9 mouse cellular contexts compared by ENCODE assay signal in the genomic region with DNA sequence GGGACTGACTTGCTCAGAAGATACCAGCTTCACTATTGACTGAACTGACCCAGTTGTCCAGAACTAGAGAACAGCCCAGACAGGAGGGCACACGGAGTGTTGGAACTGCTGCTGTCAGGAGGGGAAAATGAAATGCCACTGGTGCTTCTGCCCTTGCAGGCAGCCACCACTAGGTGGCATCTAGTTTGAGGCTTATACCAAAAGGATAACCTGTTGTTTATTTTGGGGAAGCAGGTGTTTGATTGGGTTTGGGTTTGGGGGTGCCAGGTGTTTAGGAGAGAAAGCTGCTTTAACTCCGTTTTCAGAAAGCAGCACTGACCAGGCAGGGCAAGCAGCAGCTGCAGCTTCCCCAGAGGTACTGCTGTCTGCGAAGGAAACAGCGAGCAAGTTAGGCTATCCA. TPM values are rescaled to one million over a fixed set of nuclear protein-coding genes. Genes with fewer than 3 reads are reported as not detected.
DNase-seq lines count a peak whose midpoint lies in the region; ATAC-seq and TF ChIP-seq lines count a peak whose summit lies in the region.
"Had no signal": no experiment of that assay in that cellular context is flagged by ENCODE, and none has a peak within 500 bp of the region (broad histone marks: within the 10 kb centered on the region; RNA-seq: fewer than 3 reads in every experiment).

No protein-coding gene starts in this region.

- no peak overlapping the region for H3K27ac ChIP-seq in kidney, adult 2 months (ENCODE audit: insufficient read depth, low read depth, low read length)
- no peak overlapping the region for H3K27ac ChIP-seq in kidney, embryonic 14.5 days (ENCODE audit: low read depth, low read length)
- no peak overlapping the region for H3K27ac ChIP-seq in ES-Bruce4 (ENCODE audit: insufficient read depth, low read length)
- H3K27ac ChIP-seq in bone marrow, adult 2 months (ENCODE audit: control insufficient read depth, insufficient read depth, low read depth, low read length, poor library complexity): no peak overlapping the region
- no peak overlapping the region for H3K27ac ChIP-seq in lung, embryonic 14.5 days (ENCODE audit: low read depth)
- H3K27ac ChIP-seq in small intestine, adult 2 months (ENCODE audit: insufficient read depth, low read depth, low read length): no peak overlapping the region
- H3K27ac ChIP-seq: lung, embryonic 15.5 days had no signal

- H3K4me1 ChIP-seq in kidney, adult 2 months (ENCODE audit: control insufficient read depth, insufficient read depth, low read length): peaks cover 26% of the 10 kb centered on the region
- H3K4me1 ChIP-seq in kidney, embryonic 14.5 days (ENCODE audit: control insufficient read depth, insufficient read depth, low read length): no peaks in the 10 kb centered on the region
- H3K4me1 ChIP-seq in ES-Bruce4 (ENCODE audit: control insufficient read depth, insufficient read depth, low read length): peaks cover 3% of the 10 kb centered on the region
- H3K4me1 ChIP-seq in bone marrow, adult 2 months (ENCODE audit: control insufficient read depth, insufficient read depth, low read length): no peaks in the 10 kb centered on the region
- H3K4me1 ChIP-seq in lung, embryonic 14.5 days (ENCODE audit: insufficient read depth): no peaks in the 10 kb centered on the region
- no peaks in the 10 kb centered on the region for H3K4me1 ChIP-seq in small intestine, adult 2 months (ENCODE audit: control insufficient read depth, insufficient read depth, insufficient read length, low read length)
- H3K4me1 ChIP-seq: lung, embryonic 15.5 days had no signal

- H3K9ac ChIP-seq in kidney, embryonic 14.5 days (ENCODE audit: low read depth, low read length): no peak overlapping the region
- no peak overlapping the region for H3K9ac ChIP-seq in ES-Bruce4 (ENCODE audit: low read depth, poor library complexity, severe bottlenecking)
- H3K9ac ChIP-seq in lung, embryonic 14.5 days: no peak overlapping the region
- H3K9ac ChIP-seq: lung, embryonic 15.5 days had no signal

- no peak overlapping the region for H3K4me2 ChIP-seq in kidney, embryonic 14.5 days (replicated peaks; ENCODE audit: low read depth, low read length)
- H3K4me2 ChIP-seq in lung, embryonic 14.5 days: no peak overlapping the region
- H3K4me2 ChIP-seq: lung, embryonic 15.5 days had no signal

- no peak for TF ChIP-seq EP300 in ES-Bruce4 (IDR thresholded peaks at IDR 0.05; ENCODE audit: insufficient read depth, low read depth, low read length)

- H3K27me3 ChIP-seq in kidney, adult 2 months (replicated peaks; ENCODE audit: control insufficient read depth, insufficient read depth, low read length): no peaks in the 10 kb centered on the region
- H3K27me3 ChIP-seq in kidney, embryonic 14.5 days (ENCODE audit: control insufficient read depth, insufficient read depth, low read length): no peaks in the 10 kb centered on the region
- no peaks in the 10 kb centered on the region for H3K27me3 ChIP-seq in ES-Bruce4 (ENCODE audit: control insufficient read depth, insufficient read depth, low read length, poor library complexity, severe bottlenecking)
- H3K27me3 ChIP-seq in lung, embryonic 14.5 days (ENCODE audit: insufficient read depth, low read length): no peaks in the 10 kb centered on the region
- H3K27me3 ChIP-seq in small intestine, adult 2 months (ENCODE audit: control insufficient read depth, insufficient read depth, low read length): no peaks in the 10 kb centered on the region
- H3K27me3 ChIP-seq: lung, embryonic 15.5 days had no signal

- H3K36me3 ChIP-seq in kidney, adult 2 months (ENCODE audit: control insufficient read depth, insufficient read depth, low read length): no peaks in the 10 kb centered on the region; the same call in 1 of the 2 replicates
- H3K36me3 ChIP-seq in kidney, embryonic 14.5 days (ENCODE audit: control insufficient read depth, insufficient read depth, low read length): peaks cover 56% of the 10 kb centered on the region
- peaks cover 22% of the 10 kb centered on the region for H3K36me3 ChIP-seq in ES-Bruce4 (ENCODE audit: control insufficient read depth, insufficient read depth, low read length, poor library complexity, severe bottlenecking)
- peaks cover 66% of the 10 kb centered on the region for H3K36me3 ChIP-seq in lung, embryonic 14.5 days (ENCODE audit: insufficient read depth)
- peaks cover 14% of the 10 kb centered on the region for H3K36me3 ChIP-seq in small intestine, adult 2 months (ENCODE audit: control insufficient read depth, insufficient read depth, low read length)

- WGBS in kidney, adult 2 months: 52% methylated on average over 4 of the region's 4 CpGs
- 57% methylated on average over 4 of the region's 4 CpGs for WGBS in kidney, embryonic 14.5 days
- 50% methylated on average over 4 of the region's 4 CpGs for WGBS in bone marrow, adult 2 months
- 48% methylated on average over 4 of the region's 4 CpGs for WGBS in lung, embryonic 14.5 days
- WGBS in small intestine, adult 2 months: 57% methylated on average over 4 of the region's 4 CpGs

- no peak for TF ChIP-seq POLR2A in kidney, adult 2 months (IDR thresholded peaks at IDR 0.05; ENCODE audit: low read depth, low read length)
- TF ChIP-seq POLR2A in ES-Bruce4 (IDR thresholded peaks at IDR 0.05; ENCODE audit: insufficient read depth, low read length): no peak
- TF ChIP-seq POLR2A in bone marrow, adult 2 months (IDR thresholded peaks at IDR 0.05; ENCODE audit: borderline replicate concordance, control insufficient read depth, low read depth, low read length): no peak
- TF ChIP-seq POLR2A in small intestine, adult 2 months (IDR thresholded peaks at IDR 0.05; ENCODE audit: low read depth, low read length): no peak

- H3K9me3 ChIP-seq in kidney, embryonic 14.5 days (ENCODE audit: control insufficient read depth, low read length): no peaks in the 10 kb centered on the region
- H3K9me3 ChIP-seq in ES-Bruce4 (replicated peaks; ENCODE audit: control insufficient read depth, insufficient read depth, low read length, poor library complexity, severe bottlenecking): no peaks in the 10 kb centered on the region
- H3K9me3 ChIP-seq in lung, embryonic 14.5 days (ENCODE audit: low read depth, low read length): no peaks in the 10 kb centered on the region
- H3K9me3 ChIP-seq: lung, embryonic 15.5 days had no signal

- peak; percentile 72 for DNase-seq in kidney, adult 2 months
- peak; percentile 60 to 69 for DNase-seq in heart, postnatal 14 days
- peak; percentile 75 for DNase-seq in lung, embryonic 14.5 days
- DNase-seq in ovary, postnatal 10 days (ENCODE audit: low spot score): no peak

- TF ChIP-seq CTCF in kidney, adult 2 months (conservative IDR thresholded peaks at IDR 0.05; ENCODE audit: insufficient read depth, insufficient read length, low read depth, low read length): peak; percentile 78
- TF ChIP-seq CTCF in ES-Bruce4 (IDR thresholded peaks at IDR 0.05; ENCODE audit: low read depth, low read length): peak; percentile 70
- peak; percentile 80 for TF ChIP-seq CTCF in bone marrow, adult 2 months (IDR thresholded peaks at IDR 0.05; ENCODE audit: control insufficient read depth, insufficient read depth, low read length)
- peak; percentile 87 for TF ChIP-seq CTCF in lung, embryonic 14.5 days (IDR thresholded peaks at IDR 0.05; ENCODE audit: low read depth)
- TF ChIP-seq CTCF in small intestine, adult 2 months (IDR thresholded peaks at IDR 0.05; ENCODE audit: extremely low read depth, insufficient read length, insufficient replicate concordance, low read depth, low read length): peak; percentile 79; the same call in 1 of the 2 replicates

- H3K4me3 ChIP-seq in kidney, adult 2 months (ENCODE audit: insufficient read depth, low read depth, low read length): no peak overlapping the region
- H3K4me3 ChIP-seq in kidney, embryonic 14.5 days (ENCODE audit: low read length): no peak overlapping the region
- H3K4me3 ChIP-seq in ES-Bruce4 (ENCODE audit: low read depth, low read length): no peak overlapping the region
- H3K4me3 ChIP-seq in bone marrow, adult 2 months (replicated peaks; ENCODE audit: control insufficient read depth, low read depth, low read length): no peak overlapping the region
- no peak overlapping the region for H3K4me3 ChIP-seq in lung, embryonic 14.5 days (ENCODE audit: low read depth, low read length)
- H3K4me3 ChIP-seq in small intestine, adult 2 months (ENCODE audit: low read depth, low read length): no peak overlapping the region
- H3K4me3 ChIP-seq: lung, embryonic 15.5 days had no signal

- intact Hi-C loops in heart, postnatal 14 days (cut with DNase I): loop anchor here (2.0 kb wide), 1 partner anchor 27 kb away; no protein-coding TSS in a partner anchor

- ATAC-seq in kidney, embryonic 14.5 days (ENCODE audit: low FRiP score, low TSS enrichment): no peak
- ATAC-seq in lung, embryonic 14.5 days (ENCODE audit: insufficient read depth): no peak

RNA-seq across cellular contexts. Expression of a gene that starts 7.6 kb away (rescaled TPM):
- polyA plus RNA-seq in kidney, adult 2 months (2012; rRNA removed): 19.1 and 22.5 TPM in 2 replicates
- 8.5 and 8.9 TPM in 2 replicates for polyA plus RNA-seq in kidney, embryonic 14.5 days (2014; fragmentation: Nextera tagmentation; extraction: Ambion mirVana)
- 4.9 and 7.6 TPM in 2 replicates for polyA plus RNA-seq in ES-Bruce4 (2011; ENCODE audit: insufficient read depth, insufficient read length, low read depth, missing spikeins)
- polyA plus RNA-seq in bone marrow, adult 2 months (2011; ENCODE audit: insufficient read depth, insufficient read length, low replicate concordance, missing spikeins): 1.9 TPM in 1 of 2 replicates, not detected in the other
- 1 to 10 TPM; 1.9 to 2.2 TPM for total RNA-seq in heart, postnatal 14 days (2021)
- 4.3 and 5.1 TPM in 2 replicates for polyA plus RNA-seq in lung, embryonic 14.5 days (2014; fragmentation: Nextera tagmentation; extraction: Ambion mirVana)
- 1.2 and 1.6 TPM in 2 replicates for polyA plus RNA-seq in small intestine, adult 2 months (2012; rRNA removed)

RNA-seq across cellular contexts. Expression of a gene that starts 12.9 kb away (rescaled TPM):
- polyA plus RNA-seq in kidney, adult 2 months (2012; rRNA removed): 10.3 and 10.6 TPM in 2 replicates
- 117 and 148 TPM in 2 replicates for polyA plus RNA-seq in kidney, embryonic 14.5 days (2014; fragmentation: Nextera tagmentation; extraction: Ambion mirVana)
- polyA plus RNA-seq in ES-Bruce4 (2011; ENCODE audit: insufficient read depth, insufficient read length, low read depth, missing spikeins): 58.9 and 59.1 TPM in 2 replicates
- polyA plus RNA-seq in bone marrow, adult 2 months (2011; ENCODE audit: insufficient read depth, insufficient read length, low replicate concordance, missing spikeins): 23.4 and 40.6 TPM in 2 replicates
- 10 to 100 TPM in 1 of 2 experiments, 1 to 10 TPM in 1; 7.8 to 12.1 TPM for total RNA-seq in heart, postnatal 14 days (2021)
- 140 and 153 TPM in 2 replicates for polyA plus RNA-seq in lung, embryonic 14.5 days (2014; fragmentation: Nextera tagmentation; extraction: Ambion mirVana)
- 8.0 and 15.8 TPM in 2 replicates for polyA plus RNA-seq in small intestine, adult 2 months (2012; rRNA removed)

RNA-seq across cellular contexts. Expression of a gene that starts 13.8 kb away (rescaled TPM):
- polyA plus RNA-seq in kidney, adult 2 months (2012; rRNA removed): 0.70 and 0.99 TPM in 2 replicates
- polyA plus RNA-seq in kidney, embryonic 14.5 days (2014; fragmentation: Nextera tagmentation; extraction: Ambion mirVana): 0.53 and 0.86 TPM in 2 replicates
- 25.8 and 28.6 TPM in 2 replicates for polyA plus RNA-seq in ES-Bruce4 (2011; ENCODE audit: insufficient read depth, insufficient read length, low read depth, missing spikeins)
- polyA plus RNA-seq in bone marrow, adult 2 months (2011; ENCODE audit: insufficient read depth, insufficient read length, low replicate concordance, missing spikeins): 1.4 TPM in 1 of 2 replicates, not detected in the other
- total RNA-seq in heart, postnatal 14 days (2021): 10 to 100 TPM; 14.5 to 19.5 TPM
- 0.61 and 0.64 TPM in 2 replicates for polyA plus RNA-seq in lung, embryonic 14.5 days (2014; fragmentation: Nextera tagmentation; extraction: Ambion mirVana)
- 1.4 and 2.1 TPM in 2 replicates for polyA plus RNA-seq in small intestine, adult 2 months (2012; rRNA removed)

RNA-seq across cellular contexts. Expression of a gene that starts 51.7 kb away (rescaled TPM):
- 1.7 and 4.6 TPM in 2 replicates for polyA plus RNA-seq in kidney, adult 2 months (2012; rRNA removed)
- 0.14 and 0.27 TPM in 2 replicates for polyA plus RNA-seq in kidney, embryonic 14.5 days (2014; fragmentation: Nextera tagmentation; extraction: Ambion mirVana)
- polyA plus RNA-seq in ES-Bruce4 (2011; ENCODE audit: insufficient read depth, insufficient read length, low read depth, missing spikeins): 0.64 and 0.93 TPM in 2 replicates
- polyA plus RNA-seq in bone marrow, adult 2 months (2011; ENCODE audit: insufficient read depth, insufficient read length, low replicate concordance, missing spikeins): 6.1 and 15.8 TPM in 2 replicates
- 1 to 10 TPM in 1 of 2 experiments, under 1 TPM in 1; 0.22 to 2.0 TPM for total RNA-seq in heart, postnatal 14 days (2021)
- polyA plus RNA-seq in lung, embryonic 14.5 days (2014; fragmentation: Nextera tagmentation; extraction: Ambion mirVana): 0.12 TPM in 1 of 2 replicates, not detected in the other
- 5.4 and 8.2 TPM in 2 replicates for polyA plus RNA-seq in small intestine, adult 2 months (2012; rRNA removed)

RNA-seq across cellular contexts. Expression of a gene that starts 55.8 kb away (rescaled TPM):
- 19.6 and 23.7 TPM in 2 replicates for polyA plus RNA-seq in kidney, adult 2 months (2012; rRNA removed)
- polyA plus RNA-seq in kidney, embryonic 14.5 days (2014; fragmentation: Nextera tagmentation; extraction: Ambion mirVana): 4.8 and 7.8 TPM in 2 replicates
- 0.90 and 1.1 TPM in 2 replicates for polyA plus RNA-seq in ES-Bruce4 (2011; ENCODE audit: insufficient read depth, insufficient read length, low read depth, missing spikeins)
- polyA plus RNA-seq in bone marrow, adult 2 months (2011; ENCODE audit: insufficient read depth, insufficient read length, low replicate concordance, missing spikeins): 62.4 and 128 TPM in 2 replicates
- 1 to 10 TPM; 6.3 to 8.0 TPM for total RNA-seq in heart, postnatal 14 days (2021)
- polyA plus RNA-seq in lung, embryonic 14.5 days (2014; fragmentation: Nextera tagmentation; extraction: Ambion mirVana): 9.3 and 10.9 TPM in 2 replicates
- 21.8 and 28.2 TPM in 2 replicates for polyA plus RNA-seq in small intestine, adult 2 months (2012; rRNA removed)
